Mouse (Mus musculus) retina, adult 2 months (tissue): ENCODE data around the gene Cib1.

Source experiments
- DNase-seq: peaks from one replicate; pipeline ENCODE4 v3.0.0-alpha.2; 2012; ENCODE audit warnings: low read depth, low spot score

Cib1 gene

DNA sequence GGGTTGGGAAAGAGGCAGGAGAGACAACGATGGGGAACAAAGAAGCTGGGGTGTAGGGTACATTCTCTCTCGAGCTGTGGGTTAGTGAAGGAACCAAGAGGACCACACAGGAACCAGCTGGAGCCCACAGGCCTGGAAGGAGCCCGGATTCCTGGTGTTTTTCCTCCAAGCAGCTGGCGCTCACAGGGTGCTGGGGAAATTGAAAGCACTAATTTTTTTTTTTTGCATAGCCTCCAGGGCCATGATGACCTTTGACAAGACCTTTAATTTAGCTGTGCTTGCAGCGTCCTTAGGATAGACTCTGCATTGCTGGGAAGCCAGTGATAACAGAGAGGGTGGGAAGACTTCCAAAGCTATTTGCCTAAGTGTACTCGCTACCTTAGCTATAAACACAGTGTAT lies 47.6 kb downstream of the Cib1 start:
- DNase-seq, result no peak

DNA sequence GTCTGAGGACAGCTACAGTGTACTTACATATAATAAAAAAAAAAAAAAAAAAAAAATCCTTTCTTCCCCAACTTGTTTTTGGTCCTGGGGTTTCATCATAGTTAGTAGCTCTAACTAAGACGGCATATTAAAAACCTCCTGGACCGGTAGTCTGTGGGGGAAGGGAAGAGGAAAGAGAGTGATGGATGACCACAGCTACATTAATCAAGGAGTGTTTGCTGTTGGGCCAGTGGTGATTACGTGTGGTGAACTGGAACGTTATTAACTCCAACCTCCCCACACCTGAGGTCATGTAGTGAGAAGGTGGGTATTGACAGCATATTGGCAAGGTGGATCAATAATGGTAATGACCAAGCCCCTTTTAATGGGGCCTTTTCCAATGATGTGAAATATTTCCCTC lies 48.1 kb downstream of the Cib1 start:
- no peak for DNase-seq

DNA sequence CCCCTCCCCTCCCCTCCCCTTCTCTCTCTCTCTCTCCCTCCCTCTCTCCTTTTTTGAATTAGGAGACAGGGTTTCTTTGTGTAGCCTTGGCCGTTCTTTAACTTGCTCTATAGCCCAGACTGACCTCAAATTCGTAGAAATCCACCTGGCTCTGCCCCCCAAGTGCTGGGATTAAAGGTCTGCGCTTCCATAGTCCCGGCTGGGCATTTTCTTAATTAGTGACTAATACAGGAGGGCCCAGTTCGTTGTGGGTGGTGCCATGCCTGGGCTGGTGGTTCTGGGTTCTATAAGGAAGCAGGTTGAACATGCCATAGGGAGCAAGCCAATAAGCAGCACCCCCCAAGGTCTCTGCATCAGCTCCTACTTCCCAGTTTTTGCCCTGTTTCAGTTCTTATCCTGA lies 48.6 kb downstream of the Cib1 start:
- DNase-seq, result no peak

- DNase-seq, result no peak
Observed at GRCm38 (mm10) chr7:80183466-80183865, 49.1 kb downstream of the Cib1 start.

DNA sequence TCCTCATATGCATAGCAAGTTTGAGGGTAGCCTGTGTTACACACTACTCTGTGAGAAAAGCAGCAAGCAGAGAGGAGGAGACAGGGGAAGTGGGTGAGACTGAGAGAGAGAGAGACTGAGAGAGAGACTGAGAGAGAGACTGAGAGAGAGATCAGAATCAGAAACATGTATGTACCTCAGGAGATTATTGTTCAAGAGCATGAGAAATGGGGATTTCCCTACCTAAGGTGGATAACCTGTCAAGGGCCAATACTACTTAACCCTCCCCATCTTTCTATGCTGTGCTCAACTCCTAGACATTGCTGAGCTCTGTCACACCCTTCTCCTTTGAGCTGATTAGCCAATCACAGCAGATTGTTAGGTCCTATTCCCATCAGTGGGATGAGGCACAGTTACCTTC lies 50.5 kb downstream of the Cib1 start:
- DNase-seq, result no peak

DNA sequence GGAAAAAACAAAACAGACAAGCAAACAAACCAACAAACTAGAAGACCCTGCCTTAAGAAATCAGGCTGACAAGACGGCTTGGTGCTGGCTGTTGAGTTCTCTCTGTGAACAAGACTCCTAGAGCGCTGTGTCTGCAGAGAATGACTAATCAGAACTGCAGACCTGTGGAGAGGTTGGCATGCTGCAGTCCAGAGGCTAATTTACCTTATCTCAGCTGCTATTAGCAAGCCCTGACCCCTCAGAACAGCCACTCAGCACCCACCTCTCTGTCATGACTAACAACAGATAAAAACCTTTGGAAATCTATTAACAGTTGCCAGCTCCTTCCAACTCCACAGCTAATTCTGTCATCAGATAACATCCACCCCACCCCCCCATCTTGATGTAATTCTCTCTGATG lies 51.5 kb downstream of the Cib1 start:
- no peak for DNase-seq

DNA sequence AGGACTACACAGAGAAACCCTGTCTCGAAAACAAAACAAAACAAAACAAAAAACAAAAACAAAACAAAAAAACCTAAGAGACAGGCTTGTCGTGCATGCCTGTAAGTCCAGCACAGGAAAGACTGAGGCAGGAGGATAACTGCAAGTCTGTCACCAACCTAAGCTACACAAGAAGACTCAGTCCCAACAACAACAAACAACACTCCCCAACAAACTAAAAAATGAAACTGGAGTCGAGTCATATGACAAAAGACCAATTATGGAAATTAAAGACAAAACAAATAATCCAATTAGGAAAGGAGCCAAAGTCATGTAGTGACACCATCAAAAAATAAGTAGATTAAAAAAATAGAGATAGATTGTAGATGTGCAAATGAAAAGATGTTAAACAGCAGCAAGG lies 52.4 kb downstream of the Cib1 start:
- no peak for DNase-seq

- no peak for DNase-seq
Observed at GRCm38 (mm10) chr7:80179790-80180189, 52.8 kb downstream of the Cib1 start.

- no peak for DNase-seq
Observed at GRCm38 (mm10) chr7:80179327-80179726, 53.3 kb downstream of the Cib1 start.

DNA sequence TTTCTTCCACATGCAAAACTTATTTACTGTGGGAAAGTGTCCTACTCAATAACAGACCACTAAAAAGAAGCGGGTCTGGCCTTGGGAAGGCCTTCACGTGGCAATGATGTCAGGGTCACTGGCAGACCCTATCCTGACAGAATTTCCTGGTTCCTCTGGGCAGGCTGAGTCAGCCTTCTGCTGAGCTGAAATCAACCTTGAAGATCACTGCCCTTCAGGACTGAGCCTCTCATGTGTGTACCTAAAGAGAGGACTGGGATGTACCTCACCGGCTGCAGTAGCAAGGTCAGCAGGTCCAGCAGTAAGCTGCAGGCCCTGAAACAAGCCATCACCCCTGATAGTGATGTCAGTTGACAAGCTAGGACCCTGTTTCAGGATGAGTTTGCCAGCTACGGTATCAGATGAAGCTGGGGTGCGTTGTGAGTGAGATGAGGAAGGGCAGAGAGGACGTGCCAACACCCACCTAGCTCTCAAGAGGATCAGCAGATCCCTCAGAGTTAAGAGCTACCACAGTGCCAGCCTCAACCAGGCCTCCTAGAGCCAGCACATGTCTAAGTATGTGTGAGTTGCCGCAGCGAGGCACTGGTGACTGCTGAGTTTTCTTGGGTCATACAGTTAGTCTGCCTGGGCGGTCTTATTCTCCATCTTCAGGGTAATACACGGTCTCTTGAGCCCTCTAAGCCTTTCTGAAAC lies 54.4 kb downstream of the Cib1 start:
- DNase-seq, result no peak

DNA sequence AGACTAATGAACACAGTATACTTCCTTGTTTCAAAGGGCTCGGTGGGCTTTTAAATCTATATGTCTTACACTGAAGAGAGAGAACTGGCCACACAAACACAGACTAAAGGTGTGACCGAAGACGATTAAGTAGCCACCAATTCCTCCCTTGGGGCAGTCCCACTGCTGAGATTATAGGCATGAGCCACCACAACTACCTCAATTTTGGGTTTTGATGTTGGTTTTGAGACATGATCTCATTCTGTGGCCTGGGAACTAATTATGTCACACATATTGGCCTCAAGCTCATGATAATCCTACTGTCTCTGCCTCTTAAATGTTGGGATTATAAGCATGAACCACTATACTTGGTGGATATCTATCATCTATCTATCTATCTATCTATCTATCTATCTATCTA lies 55.2 kb downstream of the Cib1 start:
- DNase-seq, result no peak
